Mouse (Mus musculus): ENCODE measurements around the gene Plekhg2.
A peak's percentile ranks its signal among the peaks of the same experiment; 100 is the strongest.
"Not testable (repeated sequence)": the region's sequence is repeated elsewhere in the genome, so short reads cannot be mapped to it uniquely, and the experiment has no call there.

The Plekhg2 gene

GRCm38 (mm10) chr7:28372251-28373108, at the start of gene Plekhg2:
Gene Plekhg2, minus strand, starts transcription at chr7:28372599.
- DNase-seq (ENCODE audit: low spot score) = peak; percentile 95

GRCm38 (mm10) chr7:28419416-28419815, 47.0 kb upstream of the Plekhg2 start:
- DNase-seq (ENCODE audit: low spot score) = no peak

GRCm38 (mm10) chr7:28418096-28418670, 45.8 kb upstream of the Plekhg2 start:
- DNase-seq (ENCODE audit: low spot score) = no peak

GRCm38 (mm10) chr7:28417368-28417767, 45.0 kb upstream of the Plekhg2 start:
- no peak for DNase-seq (ENCODE audit: low spot score)

- no peak for DNase-seq (ENCODE audit: low spot score)
Measured at GRCm38 (mm10) chr7:28412826-28413225, 40.4 kb upstream of the Plekhg2 start.

GRCm38 (mm10) chr7:28410841-28411475, 38.6 kb upstream of the Plekhg2 start:
- no peak for DNase-seq (ENCODE audit: low spot score)

- no peak for DNase-seq (ENCODE audit: low spot score)
Measured at GRCm38 (mm10) chr7:28401942-28402341, 29.5 kb upstream of the Plekhg2 start.

GRCm38 (mm10) chr7:28401030-28401429, 28.6 kb upstream of the Plekhg2 start:
- no peak for DNase-seq (ENCODE audit: low spot score)

GRCm38 (mm10) chr7:28398696-28399340, 26.4 kb upstream of the Plekhg2 start:
- DNase-seq (ENCODE audit: low spot score) = no peak

- DNase-seq (ENCODE audit: low spot score) = no peak
Measured at GRCm38 (mm10) chr7:28398000-28398399, 25.6 kb upstream of the Plekhg2 start.

GRCm38 (mm10) chr7:28395425-28395824, 23.0 kb upstream of the Plekhg2 start:
- no peak for DNase-seq (ENCODE audit: low spot score)

GRCm38 (mm10) chr7:28393272-28393951, 21.0 kb upstream of the Plekhg2 start:
- no peak for DNase-seq (ENCODE audit: low spot score)

- DNase-seq (ENCODE audit: low spot score) = peak; percentile 79
Measured at GRCm38 (mm10) chr7:28392429-28393271, 20.3 kb upstream of the Plekhg2 start, which contains the start of the genes Med29 and Paf1. Gene Med29, minus strand, starts transcription at chr7:28392708. Gene Paf1, plus strand, starts transcription at chr7:28392951.

GRCm38 (mm10) chr7:28390331-28390730, 17.9 kb upstream of the Plekhg2 start:
- DNase-seq (ENCODE audit: low spot score) = no peak

GRCm38 (mm10) chr7:28387384-28387783, 15.0 kb upstream of the Plekhg2 start:
- DNase-seq (ENCODE audit: low spot score) = not testable (repeated sequence)

GRCm38 (mm10) chr7:28386877-28387276, 14.5 kb upstream of the Plekhg2 start:
- DNase-seq (ENCODE audit: low spot score) = not testable (repeated sequence)

- DNase-seq (ENCODE audit: low spot score) = no peak
Measured at GRCm38 (mm10) chr7:28386462-28386861, 14.1 kb upstream of the Plekhg2 start.

- no peak for DNase-seq (ENCODE audit: low spot score)
Measured at GRCm38 (mm10) chr7:28386007-28386406, 13.6 kb upstream of the Plekhg2 start.

- DNase-seq (ENCODE audit: low spot score) = no peak
Measured at GRCm38 (mm10) chr7:28385196-28385595, 12.8 kb upstream of the Plekhg2 start.

- DNase-seq (ENCODE audit: low spot score) = no peak
Measured at GRCm38 (mm10) chr7:28384162-28384561, 11.8 kb upstream of the Plekhg2 start.

- no peak for DNase-seq (ENCODE audit: low spot score)
Measured at GRCm38 (mm10) chr7:28383606-28384005, 11.2 kb upstream of the Plekhg2 start.

Data from urinary bladder, postnatal 10 days (tissue).